Mouse (Mus musculus): ENCODE measurements around the gene Tiam1. TPM values are rescaled to one million over a fixed set of nuclear protein-coding genes. Genes with fewer than 3 reads are reported as not detected.

Gene Tiam1
- polyA plus RNA-seq, 1 experiment from 2014 or later, result 7.4 TPM

GRCm38 (mm10) chr16:89886561-89886960, 257.0 kb downstream of the Tiam1 start:
- Histone ChIP-seq H3K4me2 (ENCODE audit: low read depth, low read length) (no peak overlapping the region), H3K27me3 (replicated peaks; ENCODE audit: control insufficient read depth, insufficient read depth, low read length) (no peaks in the 10 kb centered on the region), H3K9me3 (ENCODE audit: control insufficient read depth, low read length) (no peaks in the 10 kb centered on the region), H3K27ac (ENCODE audit: low read length) (no peak overlapping the region), H3K4me1 (ENCODE audit: control insufficient read depth, insufficient read depth, low read length) (no peaks in the 10 kb centered on the region), H3K36me3 (ENCODE audit: control insufficient read depth, insufficient read depth, low read length) (no peaks in the 10 kb centered on the region), H3K9ac (ENCODE audit: low read depth, low read length) (no peak overlapping the region), H3K4me3 (ENCODE audit: low read length) (no peak overlapping the region)
- ATAC-seq, result no peak

DNA sequence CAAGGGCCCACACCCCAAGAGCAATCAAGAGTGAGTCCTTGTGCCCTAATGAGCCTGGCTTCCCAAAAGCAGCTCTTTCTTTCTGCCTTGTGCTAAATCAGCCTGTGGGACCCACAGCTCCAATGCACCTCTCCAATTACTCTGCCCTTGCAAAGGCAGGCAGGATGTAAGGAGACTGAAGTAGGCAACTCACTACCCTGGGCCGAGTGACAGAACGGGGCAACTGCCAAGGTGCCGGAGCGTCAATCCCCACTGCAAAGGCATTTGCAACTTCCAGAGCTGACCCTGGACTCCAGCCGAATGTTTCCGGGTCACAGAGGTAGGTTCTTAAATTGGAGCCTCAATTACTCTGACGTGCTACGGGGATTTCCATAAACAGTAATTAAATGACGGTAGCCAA, 257.9 kb downstream of the Tiam1 start:
- Histone ChIP-seq H3K27ac (ENCODE audit: low read length) (no peak overlapping the region), H3K9ac (ENCODE audit: low read depth, low read length) (no peak overlapping the region), H3K9me3 (ENCODE audit: control insufficient read depth, low read length) (no peaks in the 10 kb centered on the region), H3K27me3 (replicated peaks; ENCODE audit: control insufficient read depth, insufficient read depth, low read length) (no peaks in the 10 kb centered on the region), H3K4me3 (ENCODE audit: low read length) (no peak overlapping the region), H3K4me1 (ENCODE audit: control insufficient read depth, insufficient read depth, low read length) (no peaks in the 10 kb centered on the region), H3K4me2 (ENCODE audit: low read depth, low read length) (no peak overlapping the region), H3K36me3 (ENCODE audit: control insufficient read depth, insufficient read depth, low read length) (no peaks in the 10 kb centered on the region)
- ATAC-seq, result no peak
- WGBS, result 88% methylated on average over 9 of the region's 9 CpGs

- Histone ChIP-seq H3K9me3 (ENCODE audit: control insufficient read depth, low read length) (no peaks in the 10 kb centered on the region), H3K4me3 (ENCODE audit: low read length) (no peak overlapping the region), H3K36me3 (ENCODE audit: control insufficient read depth, insufficient read depth, low read length) (no peaks in the 10 kb centered on the region), H3K27ac (ENCODE audit: low read length) (no peak overlapping the region), H3K4me2 (ENCODE audit: low read depth, low read length) (no peak overlapping the region), H3K9ac (ENCODE audit: low read depth, low read length) (no peak overlapping the region), H3K27me3 (replicated peaks; ENCODE audit: control insufficient read depth, insufficient read depth, low read length) (no peaks in the 10 kb centered on the region), H3K4me1 (ENCODE audit: control insufficient read depth, insufficient read depth, low read length) (no peaks in the 10 kb centered on the region)
- WGBS, result 92% methylated on average over 4 of the region's 4 CpGs
- no peak for ATAC-seq
Observed at GRCm38 (mm10) chr16:89883897-89884296, 259.7 kb downstream of the Tiam1 start.

DNA sequence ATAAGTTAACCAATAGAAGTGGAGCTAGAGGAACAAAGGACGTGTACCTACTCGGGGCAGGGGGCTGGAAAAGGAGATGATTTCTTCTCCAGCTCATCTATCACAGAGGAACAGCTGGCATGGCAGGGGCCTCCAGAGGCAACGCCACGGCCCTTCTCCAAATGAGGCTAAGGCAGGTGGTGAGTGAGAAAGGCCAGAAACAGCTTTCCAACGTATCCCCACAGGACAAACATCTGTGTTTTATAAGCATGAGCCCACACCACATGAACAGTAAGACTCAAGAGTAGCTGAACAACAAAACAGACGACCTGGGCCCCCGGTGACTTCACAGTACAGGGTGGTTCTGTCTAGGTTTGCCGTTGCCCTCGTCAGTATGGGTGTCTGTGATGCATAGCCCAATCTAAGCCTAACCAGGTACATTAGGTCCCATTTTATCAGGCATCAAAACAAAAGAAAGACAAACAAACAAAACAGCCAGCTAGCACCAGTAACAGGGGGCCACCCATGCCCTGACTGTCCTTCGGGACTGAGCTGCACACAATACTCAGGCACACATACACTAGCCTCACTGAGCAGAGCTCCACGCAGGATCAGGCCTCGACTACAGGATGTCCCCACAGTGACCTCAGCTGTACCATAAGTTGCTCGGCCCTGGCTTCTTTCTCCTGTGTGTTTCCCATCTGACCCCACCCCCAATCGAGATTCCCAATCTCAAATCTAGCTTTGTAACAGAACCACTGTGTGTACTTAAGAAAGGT, 260.9 kb downstream of the Tiam1 start:
- no peak overlapping the region for H3K27ac ChIP-seq (ENCODE audit: low read length)
- ATAC-seq, result no peak
- no peaks in the 10 kb centered on the region for H3K27me3 ChIP-seq (replicated peaks; ENCODE audit: control insufficient read depth, insufficient read depth, low read length)
- WGBS, result 60% methylated on average over 14 of the region's 14 CpGs
- no peak overlapping the region for H3K4me2 ChIP-seq (ENCODE audit: low read depth, low read length)
- no peaks in the 10 kb centered on the region for H3K4me1 ChIP-seq (ENCODE audit: control insufficient read depth, insufficient read depth, low read length)
- H3K9me3 ChIP-seq (ENCODE audit: control insufficient read depth, low read length), result no peaks in the 10 kb centered on the region
- no peak overlapping the region for H3K9ac ChIP-seq (ENCODE audit: low read depth, low read length)
- no peak overlapping the region for H3K4me3 ChIP-seq (ENCODE audit: low read length)
- no peaks in the 10 kb centered on the region for H3K36me3 ChIP-seq (ENCODE audit: control insufficient read depth, insufficient read depth, low read length)

DNA sequence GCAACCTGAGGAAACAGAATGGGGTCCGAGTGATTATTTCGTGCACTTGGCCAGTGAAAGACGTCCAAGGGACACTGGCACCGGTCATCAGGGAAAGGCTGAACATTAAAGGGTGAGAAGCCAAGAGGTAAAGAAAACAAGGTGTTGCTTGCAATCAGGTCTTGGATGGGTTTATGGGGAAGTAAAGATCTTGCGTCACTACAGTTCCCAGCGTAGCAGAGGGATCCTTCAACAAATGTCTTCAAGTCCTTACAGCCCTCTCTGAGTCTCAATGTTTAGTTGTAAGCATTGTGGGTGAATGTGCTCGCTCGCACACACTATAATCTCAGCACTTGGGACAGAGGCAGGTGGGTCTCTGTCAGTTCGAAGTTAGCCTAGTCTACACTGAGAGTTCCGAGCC, 266.4 kb downstream of the Tiam1 start:
- Histone ChIP-seq H3K27me3 (replicated peaks; ENCODE audit: control insufficient read depth, insufficient read depth, low read length) (no peaks in the 10 kb centered on the region), H3K9ac (ENCODE audit: low read depth, low read length) (no peak overlapping the region), H3K4me3 (ENCODE audit: low read length) (no peak overlapping the region), H3K4me2 (ENCODE audit: low read depth, low read length) (no peak overlapping the region), H3K36me3 (ENCODE audit: control insufficient read depth, insufficient read depth, low read length) (no peaks in the 10 kb centered on the region), H3K4me1 (ENCODE audit: control insufficient read depth, insufficient read depth, low read length) (no peaks in the 10 kb centered on the region), H3K27ac (ENCODE audit: low read length) (no peak overlapping the region), H3K9me3 (ENCODE audit: control insufficient read depth, low read length) (no peaks in the 10 kb centered on the region)
- 95% methylated on average over 10 of the region's 10 CpGs for WGBS
- ATAC-seq, result no peak

- no peaks in the 10 kb centered on the region for H3K36me3 ChIP-seq (ENCODE audit: control insufficient read depth, insufficient read depth, low read length)
- WGBS, result 86% methylated on average over 3 of the region's 3 CpGs
- no peak for ATAC-seq
- no peak overlapping the region for H3K4me2 ChIP-seq (ENCODE audit: low read depth, low read length)
- H3K4me3 ChIP-seq (ENCODE audit: low read length), result no peak overlapping the region
- H3K4me1 ChIP-seq (ENCODE audit: control insufficient read depth, insufficient read depth, low read length), result no peaks in the 10 kb centered on the region
- H3K27me3 ChIP-seq (replicated peaks; ENCODE audit: control insufficient read depth, insufficient read depth, low read length), result no peaks in the 10 kb centered on the region
- H3K9me3 ChIP-seq (ENCODE audit: control insufficient read depth, low read length), result no peaks in the 10 kb centered on the region
- no peak overlapping the region for H3K9ac ChIP-seq (ENCODE audit: low read depth, low read length)
- no peak overlapping the region for H3K27ac ChIP-seq (ENCODE audit: low read length)
Observed at GRCm38 (mm10) chr16:89876079-89876478, 267.5 kb downstream of the Tiam1 start.

DNA sequence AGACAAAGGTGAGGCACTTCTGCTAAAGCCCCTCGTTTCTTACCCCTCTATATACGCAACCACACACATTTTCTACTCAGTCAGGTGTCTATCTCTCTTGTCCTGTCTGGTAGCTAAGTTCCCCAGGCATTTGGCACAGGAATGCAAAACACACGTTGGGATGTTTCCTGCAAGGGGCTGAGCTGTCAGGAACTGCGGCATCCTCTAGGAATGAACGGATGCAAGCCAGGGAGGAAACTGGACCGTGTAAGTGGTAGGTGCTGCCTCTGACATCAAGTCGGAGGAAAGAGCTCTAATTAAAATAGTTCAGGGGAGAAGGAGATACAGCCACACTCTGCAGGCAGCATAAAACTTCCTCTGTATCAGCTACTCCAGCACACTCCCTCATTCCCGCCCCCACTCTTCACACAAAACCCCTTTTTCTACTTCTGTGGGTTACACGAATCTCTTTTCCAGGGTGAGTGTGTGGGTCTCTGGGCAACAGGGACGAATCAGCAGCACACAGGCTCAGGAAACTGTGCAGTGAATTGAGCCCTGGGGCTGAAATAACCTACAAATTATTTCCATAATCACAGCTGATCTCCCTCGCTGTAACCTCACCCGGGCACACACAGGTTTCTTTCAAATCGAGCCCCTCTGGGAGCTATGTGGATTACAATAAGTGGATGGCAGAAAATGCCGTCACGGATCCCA, 269.4 kb downstream of the Tiam1 start:
- no peak overlapping the region for H3K27ac ChIP-seq (ENCODE audit: low read length)

GRCm38 (mm10) chr16:89872011-89872942, 271.3 kb downstream of the Tiam1 start:
- Histone ChIP-seq H3K4me3 (ENCODE audit: low read length) (no peak overlapping the region), H3K4me1 (ENCODE audit: control insufficient read depth, insufficient read depth, low read length) (no peaks in the 10 kb centered on the region), H3K27me3 (replicated peaks; ENCODE audit: control insufficient read depth, insufficient read depth, low read length) (no peaks in the 10 kb centered on the region), H3K9ac (ENCODE audit: low read depth, low read length) (no peak overlapping the region), H3K4me2 (ENCODE audit: low read depth, low read length) (no peak overlapping the region), H3K36me3 (ENCODE audit: control insufficient read depth, insufficient read depth, low read length) (no peaks in the 10 kb centered on the region), H3K9me3 (ENCODE audit: control insufficient read depth, low read length) (no peaks in the 10 kb centered on the region), H3K27ac (ENCODE audit: low read length) (no peak overlapping the region; the same call in 1 of the 2 replicates)
- WGBS, result 81% methylated on average over 20 of the region's 20 CpGs
- ATAC-seq, result no peak

More for the DNA sequence above, 269.4 kb downstream of the Tiam1 start:
- no peaks in the 10 kb centered on the region for H3K36me3 ChIP-seq (ENCODE audit: control insufficient read depth, insufficient read depth, low read length)
- no peaks in the 10 kb centered on the region for H3K27me3 ChIP-seq (replicated peaks; ENCODE audit: control insufficient read depth, insufficient read depth, low read length)
- H3K4me2 ChIP-seq (ENCODE audit: low read depth, low read length), result no peak overlapping the region
- H3K9ac ChIP-seq (ENCODE audit: low read depth, low read length), result no peak overlapping the region
- H3K4me3 ChIP-seq (ENCODE audit: low read length), result no peak overlapping the region
- WGBS, result 53% methylated on average over 15 of the region's 15 CpGs
- ATAC-seq, result no peak
- H3K4me1 ChIP-seq (ENCODE audit: control insufficient read depth, insufficient read depth, low read length), result no peaks in the 10 kb centered on the region
- H3K9me3 ChIP-seq (ENCODE audit: control insufficient read depth, low read length), result no peaks in the 10 kb centered on the region

DNA sequence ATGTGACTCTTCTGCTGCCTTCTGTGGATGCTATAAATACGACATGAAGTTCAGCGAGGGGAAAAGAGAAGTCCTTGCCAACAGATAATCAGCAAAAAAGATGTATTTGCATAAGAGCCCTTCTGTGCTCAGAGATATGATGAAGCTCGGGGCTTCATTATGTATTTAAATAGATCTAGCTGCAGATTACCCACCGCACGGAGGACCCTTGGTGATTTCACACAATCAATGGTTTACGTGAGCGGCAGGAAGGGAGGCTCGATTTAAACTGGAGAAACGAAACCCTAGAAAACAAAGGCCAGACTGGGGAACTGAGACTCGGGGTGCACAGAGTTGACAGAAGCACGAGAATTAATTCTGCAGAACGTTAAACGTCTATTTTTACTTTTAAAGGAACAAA, 272.2 kb downstream of the Tiam1 start:
- no peaks in the 10 kb centered on the region for H3K4me1 ChIP-seq (ENCODE audit: control insufficient read depth, insufficient read depth, low read length)
- H3K9me3 ChIP-seq (ENCODE audit: control insufficient read depth, low read length), result no peaks in the 10 kb centered on the region
- no peak for ATAC-seq
- H3K36me3 ChIP-seq (ENCODE audit: control insufficient read depth, insufficient read depth, low read length), result no peaks in the 10 kb centered on the region; the same call in 1 of the 2 replicates
- WGBS, result 67% methylated on average over 13 of the region's 13 CpGs
- no peak overlapping the region for H3K4me3 ChIP-seq (ENCODE audit: low read length)
- no peak overlapping the region for H3K27ac ChIP-seq (ENCODE audit: low read length)
- H3K27me3 ChIP-seq (replicated peaks; ENCODE audit: control insufficient read depth, insufficient read depth, low read length), result no peaks in the 10 kb centered on the region
- H3K9ac ChIP-seq (ENCODE audit: low read depth, low read length), result no peak overlapping the region
- H3K4me2 ChIP-seq (ENCODE audit: low read depth, low read length), result no peak overlapping the region
